Mouse (Mus musculus): ENCODE results near the gene Ap4b1. TPM values are rescaled to one million over a fixed set of nuclear protein-coding genes. Genes with fewer than 3 reads are reported as not detected.
"Not testable (repeated sequence)": the region's sequence is repeated elsewhere in the genome, so short reads cannot be mapped to it uniquely, and the experiment has no call there.

The Ap4b1 gene
- total RNA-seq (2017) = 39.4 and 48.4 TPM in 2 replicates

GRCm38 (mm10) chr3:103808891-103809798, at the start of gene Ap4b1, which contains the start of the genes Dclre1b and Gm43064:
Ap4b1 (plus strand) TSS chr3:103809520.
Dclre1b (minus strand) TSS chr3:103809444.
Gm43064 (plus strand) TSS chr3:103809573.
- peak; percentile 87 for ATAC-seq (ENCODE audit: extremely low read depth, insufficient number of reproducible peaks, low FRiP score, poor library complexity, severe bottlenecking)

GRCm38 (mm10) chr3:103766789-103767188, 42.5 kb upstream of the Ap4b1 start:
- ATAC-seq (ENCODE audit: extremely low read depth, insufficient number of reproducible peaks, low FRiP score, poor library complexity, severe bottlenecking) = no peak

- no peak for ATAC-seq (ENCODE audit: extremely low read depth, insufficient number of reproducible peaks, low FRiP score, poor library complexity, severe bottlenecking)
These were observed 37.7 kb upstream of the Ap4b1 start for GRCm38 (mm10) chr3:103771531-103772130.

- ATAC-seq (ENCODE audit: extremely low read depth, insufficient number of reproducible peaks, low FRiP score, poor library complexity, severe bottlenecking) = peak; percentile 80; the same call in 1 of the 2 replicates
These were observed 36.5 kb upstream of the Ap4b1 start for GRCm38 (mm10) chr3:103772846-103773245.

- ATAC-seq (ENCODE audit: extremely low read depth, insufficient number of reproducible peaks, low FRiP score, poor library complexity, severe bottlenecking) = 0 out of 2 replicates have a peak, but pooled peaks have one; percentile 14
These were observed 35.8 kb upstream of the Ap4b1 start for GRCm38 (mm10) chr3:103773508-103773907.

GRCm38 (mm10) chr3:103774009-103774408, 35.3 kb upstream of the Ap4b1 start:
- ATAC-seq (ENCODE audit: extremely low read depth, insufficient number of reproducible peaks, low FRiP score, poor library complexity, severe bottlenecking) = no peak

- ATAC-seq (ENCODE audit: extremely low read depth, insufficient number of reproducible peaks, low FRiP score, poor library complexity, severe bottlenecking) = no peak
These were observed 31.4 kb upstream of the Ap4b1 start for GRCm38 (mm10) chr3:103777940-103778339.

GRCm38 (mm10) chr3:103778660-103779059, 30.7 kb upstream of the Ap4b1 start:
- no peak for ATAC-seq (ENCODE audit: extremely low read depth, insufficient number of reproducible peaks, low FRiP score, poor library complexity, severe bottlenecking)

GRCm38 (mm10) chr3:103779183-103779582, 30.1 kb upstream of the Ap4b1 start:
- ATAC-seq (ENCODE audit: extremely low read depth, insufficient number of reproducible peaks, low FRiP score, poor library complexity, severe bottlenecking) = peak; percentile 55

GRCm38 (mm10) chr3:103780271-103780670, 29.0 kb upstream of the Ap4b1 start:
- no peak for ATAC-seq (ENCODE audit: extremely low read depth, insufficient number of reproducible peaks, low FRiP score, poor library complexity, severe bottlenecking)

GRCm38 (mm10) chr3:103780777-103781176, 28.5 kb upstream of the Ap4b1 start:
- no peak for ATAC-seq (ENCODE audit: extremely low read depth, insufficient number of reproducible peaks, low FRiP score, poor library complexity, severe bottlenecking)

GRCm38 (mm10) chr3:103782844-103783609, 26.3 kb upstream of the Ap4b1 start:
- no peak for ATAC-seq (ENCODE audit: extremely low read depth, insufficient number of reproducible peaks, low FRiP score, poor library complexity, severe bottlenecking)

GRCm38 (mm10) chr3:103787225-103787624, 22.1 kb upstream of the Ap4b1 start:
- no peak for ATAC-seq (ENCODE audit: extremely low read depth, insufficient number of reproducible peaks, low FRiP score, poor library complexity, severe bottlenecking)

GRCm38 (mm10) chr3:103789096-103789495, 20.2 kb upstream of the Ap4b1 start:
- ATAC-seq (ENCODE audit: extremely low read depth, insufficient number of reproducible peaks, low FRiP score, poor library complexity, severe bottlenecking) = no peak

- no peak for ATAC-seq (ENCODE audit: extremely low read depth, insufficient number of reproducible peaks, low FRiP score, poor library complexity, severe bottlenecking)
These were observed 19.4 kb upstream of the Ap4b1 start for GRCm38 (mm10) chr3:103789891-103790345.

- ATAC-seq (ENCODE audit: extremely low read depth, insufficient number of reproducible peaks, low FRiP score, poor library complexity, severe bottlenecking) = no peak
These were observed 18.8 kb upstream of the Ap4b1 start for GRCm38 (mm10) chr3:103790346-103791145.

GRCm38 (mm10) chr3:103791230-103792110, 17.9 kb upstream of the Ap4b1 start, which contains the start of gene Hipk1:
Hipk1 (minus strand) TSS chr3:103791563.
- ATAC-seq (ENCODE audit: extremely low read depth, insufficient number of reproducible peaks, low FRiP score, poor library complexity, severe bottlenecking) = peak; percentile 95

GRCm38 (mm10) chr3:103792111-103792406, 17.3 kb upstream of the Ap4b1 start:
- ATAC-seq (ENCODE audit: extremely low read depth, insufficient number of reproducible peaks, low FRiP score, poor library complexity, severe bottlenecking) = not testable (repeated sequence)

Data from neutrophil, adult 5-6 weeks (primary cell).